Mouse (Mus musculus) spleen, adult 2 months (tissue): ENCODE measurements at regions not wholly inside any gene's neighbourhood (a gene's known extent, or its start where the extent isn't known, plus 50 kb on each side); places are given as distances from the start of the nearest gene placed in this dataset.

Source experiments
- DNase-seq, 2 experiments: peaks; one replicate each; pipeline versions ENCODE4 v3.0.0 to v3.0.0-alpha.2; 2012 to 2021; ENCODE audit warnings: low spot score in 2 of 2, low read depth in 1 of 2
- H3K27ac ChIP-seq: fragments of 200-500 bp; 2 replicates; pipeline ENCODE4 v1.5.1; 2012; ENCODE audit warnings: low read length, inconsistent platforms; ENCODE audit not compliant: insufficient read depth
- H3K27me3 ChIP-seq: fragments of 200-500 bp; 2 replicates; pipeline ENCODE4 v1.6.1; 2012; ENCODE audit warnings: mild to moderate bottlenecking, moderate library complexity, low read length, inconsistent platforms; ENCODE audit not compliant: control insufficient read depth, insufficient read depth
- H3K36me3 ChIP-seq: fragments of 200-500 bp; 2 replicates; pipeline ENCODE4 v1.6.1; 2012; ENCODE audit warnings: mild to moderate bottlenecking, low read length, inconsistent platforms; ENCODE audit not compliant: control insufficient read depth, insufficient read depth
- H3K4me1 ChIP-seq: fragments of 200-500 bp; 2 replicates; pipeline ENCODE4 v1.6.1; 2011; ENCODE audit warnings: inconsistent platforms; ENCODE audit not compliant: control insufficient read depth, insufficient read depth, insufficient read length
- H3K4me3 ChIP-seq: fragments of 200-500 bp; 2 replicates; pipeline ENCODE4 v1.5.1; 2011; ENCODE audit warnings: mild to moderate bottlenecking, inconsistent platforms; ENCODE audit not compliant: insufficient read depth, insufficient read length; ENCODE audit errors: extremely low read depth
- CTCF ChIP-seq: fragments of 200-500 bp; IDR thresholded peaks from 2 replicates; pipeline ENCODE4 v1.5.1; 2011; ENCODE audit warnings: mild to moderate bottlenecking, inconsistent platforms; ENCODE audit not compliant: insufficient read depth, insufficient read length, insufficient replicate concordance; ENCODE audit errors: extremely low read depth
- POLR2A ChIP-seq: fragments of 200-500 bp; IDR thresholded peaks from 2 replicates; pipeline ENCODE4 v1.6.1; 2011; ENCODE audit warnings: low read depth, low read length, inconsistent platforms
- WGBS: fragments of 180-500 bp; shearing (Covaris S2); methylation state at CpG from one replicate; pipeline ENCODE4 v1.1.7; 2018; 5-methylcytosine and 5-hydroxymethylcytosine counted together

GRCm38 (mm10) chr19:26135398-26136104 lies 463.3 kb downstream of the Dmrt2 start:
- 79% methylated on average over 2 of the region's 2 CpGs for WGBS
- Histone ChIP-seq H3K4me1 (no peaks in the 10 kb centered on the region), H3K36me3 (no peaks in the 10 kb centered on the region), H3K27ac (no peak overlapping the region), H3K27me3 (no peaks in the 10 kb centered on the region), H3K4me3 (no peak overlapping the region)
- no peak for TF ChIP-seq POLR2A
- no peak for TF ChIP-seq CTCF
- DNase-seq = no peak

- no peak overlapping the region for H3K4me3 ChIP-seq
- H3K27ac ChIP-seq = no peak overlapping the region
- H3K27me3 ChIP-seq = no peaks in the 10 kb centered on the region
- H3K36me3 ChIP-seq = no peaks in the 10 kb centered on the region
- H3K4me1 ChIP-seq = no peaks in the 10 kb centered on the region
- 92% methylated on average over 2 of the region's 2 CpGs for WGBS
- TF ChIP-seq POLR2A (no peak), CTCF (no peak)
- DNase-seq = no peak
Observed at GRCm38 (mm10) chr19:26140647-26141046, 464.2 kb upstream of the Smarca2 start.

GRCm38 (mm10) chr19:26143539-26143938 lies 461.3 kb upstream of the Smarca2 start:
- TF ChIP-seq CTCF (no peak), POLR2A (no peak)
- WGBS = 89% methylated on average over 2 of the region's 2 CpGs
- no peaks in the 10 kb centered on the region for H3K27me3 ChIP-seq
- H3K4me1 ChIP-seq = no peaks in the 10 kb centered on the region
- no peak for DNase-seq
- H3K27ac ChIP-seq = no peak overlapping the region
- H3K36me3 ChIP-seq = no peaks in the 10 kb centered on the region
- no peak overlapping the region for H3K4me3 ChIP-seq

GRCm38 (mm10) chr19:26151216-26151615 lies 453.6 kb upstream of the Smarca2 start:
- no peak for DNase-seq
- Histone ChIP-seq H3K4me3 (no peak overlapping the region), H3K4me1 (no peaks in the 10 kb centered on the region), H3K36me3 (no peaks in the 10 kb centered on the region), H3K27ac (no peak overlapping the region), H3K27me3 (no peaks in the 10 kb centered on the region)
- no peak for TF ChIP-seq POLR2A
- 83% methylated on average over 4 of the region's 4 CpGs for WGBS

- Histone ChIP-seq H3K4me3 (no peak overlapping the region), H3K4me1 (no peaks in the 10 kb centered on the region), H3K36me3 (no peaks in the 10 kb centered on the region), H3K27ac (no peak overlapping the region), H3K27me3 (no peaks in the 10 kb centered on the region)
- TF ChIP-seq CTCF = no peak
- no peak for TF ChIP-seq POLR2A
- WGBS = 76% methylated on average over 13 of the region's 13 CpGs
- no peak for DNase-seq
Observed at GRCm38 (mm10) chr19:26164993-26165392, 439.9 kb upstream of the Smarca2 start.

- DNase-seq = no peak
- TF ChIP-seq CTCF = no peak
- no peak for TF ChIP-seq POLR2A
Observed at GRCm38 (mm10) chr19:26181774-26182173, 423.1 kb upstream of the Smarca2 start.

GRCm38 (mm10) chr19:26185012-26185411 lies 419.8 kb upstream of the Smarca2 start:
- no peak for TF ChIP-seq POLR2A
- no peak for TF ChIP-seq CTCF
- WGBS = 90% methylated on average over 7 of the region's 7 CpGs
- DNase-seq = no peak
- Histone ChIP-seq H3K27me3 (no peaks in the 10 kb centered on the region), H3K27ac (no peak overlapping the region), H3K4me1 (no peaks in the 10 kb centered on the region), H3K4me3 (no peak overlapping the region), H3K36me3 (no peaks in the 10 kb centered on the region)

More at GRCm38 (mm10) chr19:26181774-26182173, 423.1 kb upstream of the Smarca2 start:
- 24% methylated on average over 4 of the region's 4 CpGs for WGBS
- Histone ChIP-seq H3K27me3 (no peaks in the 10 kb centered on the region), H3K4me3 (no peak overlapping the region), H3K4me1 (no peaks in the 10 kb centered on the region), H3K27ac (no peak overlapping the region), H3K36me3 (no peaks in the 10 kb centered on the region)
